Mouse (Mus musculus) right cerebral cortex, postnatal 14 days (tissue): ENCODE measurements around the gene Col8a1.

Experiments used
- DNase-seq: peaks from one replicate; pipeline ENCODE4 v3.0.0; 2022

The Col8a1 gene

DNA sequence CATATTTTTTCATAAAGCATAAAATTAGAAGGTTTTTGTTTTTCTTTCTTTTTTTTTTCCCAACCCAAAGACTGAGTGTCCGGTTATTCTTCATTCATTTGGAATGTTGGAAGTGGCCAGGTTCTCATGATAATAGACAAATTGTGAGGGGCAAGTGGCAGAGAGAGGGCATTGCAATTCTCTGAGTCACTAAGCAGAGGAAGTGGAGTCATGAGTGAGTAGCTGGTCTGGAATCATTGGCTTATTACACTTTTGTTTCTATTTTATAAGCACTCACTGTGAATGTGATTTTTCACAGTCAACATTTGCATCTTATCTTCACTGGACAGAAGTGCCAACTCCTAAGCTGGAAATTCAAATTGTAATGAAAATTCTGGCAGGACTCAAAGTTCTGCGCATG, 82.9 kb downstream of the Col8a1 start:
- no peak for DNase-seq

DNA sequence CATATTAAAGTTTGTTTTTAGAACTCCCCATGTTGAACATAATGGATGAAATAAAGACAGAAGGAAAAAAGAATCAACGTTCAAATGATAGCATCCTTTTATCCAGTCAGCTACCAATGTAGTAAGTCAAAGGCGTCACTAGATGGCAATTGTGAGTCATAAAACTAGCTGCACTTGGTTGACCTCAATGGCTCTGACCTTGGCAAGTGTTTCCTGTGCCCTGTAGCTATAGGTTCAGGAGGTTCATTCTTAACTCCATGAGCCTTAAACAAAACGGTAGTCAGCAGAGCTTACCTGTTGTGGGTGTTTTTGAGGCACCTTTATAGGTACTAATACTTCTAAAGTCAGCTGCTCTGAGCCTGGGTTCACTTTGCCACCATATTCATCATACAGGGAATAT, 85.2 kb downstream of the Col8a1 start:
- no peak for DNase-seq

DNA sequence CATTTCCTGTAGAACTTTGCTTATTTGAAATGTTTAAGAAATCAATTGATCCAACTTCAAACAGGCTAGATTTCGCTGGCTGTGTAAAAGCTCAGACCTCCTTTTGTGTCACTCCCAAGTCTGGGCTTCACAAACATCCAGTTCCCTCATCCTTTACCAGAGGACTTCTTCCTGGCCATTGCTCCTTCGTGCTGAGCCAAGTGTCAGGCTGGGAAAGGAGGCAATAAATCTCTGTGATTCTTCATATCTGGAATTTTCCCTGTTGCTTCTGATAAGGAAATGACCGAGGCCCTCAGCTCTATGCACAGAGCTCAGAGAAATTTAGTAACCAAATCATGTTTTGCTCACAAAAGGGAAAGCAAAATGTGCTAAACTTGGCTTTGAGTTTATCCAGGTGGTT, 91.9 kb downstream of the Col8a1 start:
- DNase-seq: no peak

DNA sequence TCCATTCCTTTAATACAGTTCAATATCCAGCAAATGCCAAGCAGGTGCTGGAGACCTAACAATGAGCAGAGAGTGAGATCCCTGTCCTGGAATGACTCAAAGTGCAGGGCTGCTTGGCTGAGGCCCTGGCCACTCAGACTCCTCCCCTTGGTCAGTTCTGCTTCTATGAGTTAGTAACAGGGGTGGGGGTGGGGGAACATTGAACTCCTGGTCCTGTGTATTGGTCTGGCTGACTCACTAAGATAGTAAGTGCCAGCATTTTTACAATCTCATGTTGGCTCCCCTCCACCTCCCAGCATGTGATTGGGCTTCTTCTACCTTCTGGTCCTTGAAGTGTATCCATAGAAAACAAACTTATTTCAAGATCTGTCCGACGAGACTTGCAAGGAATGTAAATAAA, 104.6 kb downstream of the Col8a1 start:
- DNase-seq: no peak

DNA sequence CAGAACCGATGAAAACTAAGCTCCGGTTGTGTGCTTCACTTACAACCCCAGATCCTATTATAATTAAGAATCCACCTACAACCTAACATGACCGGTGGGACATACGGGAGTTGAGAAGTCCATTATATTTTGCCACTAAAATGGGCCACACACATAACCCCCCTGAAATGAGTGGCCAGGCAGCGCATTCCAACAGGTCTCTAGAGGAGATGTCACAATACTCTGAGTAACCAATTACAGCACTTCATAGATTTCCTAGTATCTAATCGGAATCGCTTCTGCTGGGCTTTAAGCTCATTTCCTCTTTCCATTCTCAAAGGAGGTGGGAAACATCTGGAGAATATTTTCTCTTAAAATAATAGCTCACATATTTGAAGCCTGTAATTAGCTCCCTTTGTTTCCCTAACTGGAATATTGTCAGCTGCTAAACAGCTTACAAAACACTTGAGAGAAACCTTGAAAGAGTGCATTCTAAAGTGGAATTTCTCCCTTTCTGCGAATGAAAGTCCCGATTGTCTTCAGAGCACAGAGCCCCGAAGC, 113.1 kb downstream of the Col8a1 start:
- DNase-seq: no peak

DNA sequence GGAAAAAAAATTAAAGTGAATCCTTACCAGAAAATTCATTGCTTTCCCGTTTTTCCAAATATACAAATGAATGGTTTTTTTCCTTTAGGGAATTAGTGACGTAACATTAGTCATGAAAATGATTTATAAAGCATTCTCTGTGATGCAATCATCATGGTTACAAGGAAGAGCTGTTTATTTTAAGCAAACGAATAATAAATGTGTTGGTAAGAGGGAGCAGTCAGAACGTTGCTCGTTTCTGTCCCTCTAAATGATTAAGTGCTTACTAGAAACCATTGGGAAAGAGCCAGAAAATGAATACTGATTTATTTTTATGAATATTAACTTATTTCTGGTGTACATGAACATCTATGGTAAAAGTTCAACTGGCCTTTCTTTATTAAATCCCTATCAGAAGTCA, 119.8 kb downstream of the Col8a1 start:
- DNase-seq: no peak

DNA sequence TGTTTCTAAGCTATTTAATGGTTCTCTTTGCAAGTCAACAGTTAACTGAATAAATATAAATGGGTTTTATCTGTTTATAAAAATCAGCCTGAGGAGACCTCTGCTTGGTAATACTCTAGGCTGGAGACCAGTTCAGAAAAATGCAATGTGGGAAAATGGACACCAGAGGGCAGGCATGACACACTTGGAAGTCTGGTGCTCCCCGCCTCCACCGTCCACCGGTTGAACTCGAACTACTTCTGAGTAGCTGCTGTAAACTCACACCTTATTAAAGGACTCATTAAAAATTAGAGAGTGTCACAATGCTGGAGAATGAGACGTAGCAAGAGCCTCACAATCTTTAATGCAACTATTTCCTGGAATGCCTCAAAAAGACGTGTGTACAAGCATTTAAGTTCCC, 120.3 kb downstream of the Col8a1 start:
- DNase-seq: peak; percentile 76

DNA sequence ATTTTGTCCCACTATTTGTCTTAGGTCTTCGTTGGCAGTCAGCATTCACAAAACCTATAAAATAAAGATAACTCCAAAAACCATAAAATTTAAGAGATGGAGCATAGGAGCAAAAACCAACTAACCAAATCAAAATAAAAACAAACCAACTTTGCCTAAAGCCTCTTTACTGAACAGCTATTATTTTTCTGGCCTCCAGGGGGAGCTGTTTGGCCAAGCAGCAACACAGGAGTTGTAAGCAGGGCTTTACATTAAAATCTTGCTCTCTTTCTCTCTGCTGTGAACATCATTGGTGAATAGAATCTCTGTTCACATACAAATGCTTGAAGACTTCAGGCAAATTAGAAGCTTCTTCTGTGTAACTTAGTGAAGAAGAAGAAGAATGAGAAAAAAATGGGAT, 142.8 kb downstream of the Col8a1 start:
- peak; percentile 30 for DNase-seq

DNA sequence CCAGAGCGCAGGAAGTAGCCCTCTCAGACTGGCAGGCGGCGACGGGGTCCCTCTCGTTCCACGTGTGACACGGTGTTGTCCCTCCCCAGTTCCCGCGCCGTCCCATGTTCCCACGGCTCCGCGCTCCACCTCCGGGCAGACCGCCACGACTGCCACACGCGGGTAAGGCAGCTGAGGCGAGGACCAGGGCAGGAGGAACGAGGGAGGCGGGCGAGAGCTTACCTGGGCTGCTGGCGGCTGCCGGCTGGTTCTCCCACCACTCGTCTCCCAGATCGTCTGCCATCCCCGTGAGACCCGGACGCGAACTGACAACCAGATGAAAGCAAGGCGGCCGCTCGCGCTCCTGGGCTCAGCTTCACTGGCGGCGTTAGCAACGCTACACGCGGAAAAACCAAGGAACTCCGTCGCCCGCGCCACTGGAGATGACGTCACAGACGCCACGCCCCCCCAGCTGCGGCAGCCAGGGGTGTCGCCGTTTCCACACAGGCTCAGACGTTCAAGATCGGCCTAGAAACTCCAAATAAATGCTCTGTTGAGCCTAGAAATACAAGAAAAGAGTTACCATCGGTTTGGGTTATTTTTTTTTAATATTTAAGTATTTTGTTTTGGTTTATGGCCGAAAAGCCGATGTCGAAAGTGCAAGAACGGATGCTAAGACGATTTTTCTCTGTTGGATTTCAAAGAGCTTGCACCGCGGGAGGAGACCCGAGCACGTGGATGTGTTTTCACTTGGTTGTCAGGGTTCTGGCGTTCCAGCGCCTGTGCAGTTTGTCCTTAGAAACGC, 147.9 kb downstream of the Col8a1 start, which contains the start of gene Cmss1:
TSS of gene Cmss1 (minus strand) at position 421 of the 784 bp plus-strand sequence.
- peak; percentile 87 for DNase-seq

DNA sequence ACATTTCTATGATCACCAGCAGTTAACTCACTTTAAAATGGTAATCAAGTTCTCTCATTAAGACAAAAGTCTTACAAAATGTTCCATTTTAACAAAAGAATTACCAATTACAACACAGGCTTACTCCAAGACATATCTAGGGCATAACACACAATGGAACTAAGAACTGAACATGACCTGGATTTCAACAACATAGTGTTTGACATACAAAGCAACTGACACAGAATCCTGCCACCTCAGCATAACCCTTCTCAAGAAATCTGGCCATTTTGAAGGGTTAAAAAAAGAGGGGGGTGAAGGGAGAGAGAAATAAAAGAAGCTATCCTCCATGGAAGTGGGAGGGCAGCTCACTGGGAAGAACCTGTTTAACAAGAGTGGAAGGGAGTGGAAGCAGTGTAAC, 153.5 kb downstream of the Col8a1 start:
- DNase-seq: no peak

DNA sequence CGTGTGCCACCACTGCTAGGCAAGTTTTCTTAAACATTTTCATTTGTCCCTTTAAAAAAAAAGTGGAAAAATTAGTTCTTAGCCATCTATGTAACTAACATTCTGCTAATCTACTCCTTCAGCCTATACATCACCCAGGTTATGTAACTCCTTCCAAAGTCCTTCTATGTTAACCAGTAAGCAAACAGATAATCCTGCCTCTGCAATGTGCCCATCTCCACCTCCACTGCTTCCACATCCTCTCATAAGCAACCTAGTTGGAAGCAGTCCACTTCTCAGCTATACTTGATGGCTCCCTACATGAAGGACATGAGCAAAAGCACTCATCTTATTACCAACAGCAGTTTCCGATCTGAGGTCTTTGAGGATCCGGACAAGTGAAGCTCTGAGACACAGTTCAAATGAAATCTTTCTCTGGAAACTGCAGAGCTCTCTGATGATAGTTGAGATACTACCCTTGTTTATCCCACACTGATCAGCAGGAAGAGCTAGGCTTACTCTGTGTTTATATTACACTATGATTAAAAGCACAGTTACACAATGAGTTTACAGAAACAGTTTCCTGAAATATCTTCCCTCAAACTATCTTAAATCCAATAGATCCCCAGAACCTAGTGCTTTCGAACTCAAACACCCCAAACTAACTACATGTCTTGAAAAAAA, 157.1 kb downstream of the Col8a1 start:
- no peak for DNase-seq

DNA sequence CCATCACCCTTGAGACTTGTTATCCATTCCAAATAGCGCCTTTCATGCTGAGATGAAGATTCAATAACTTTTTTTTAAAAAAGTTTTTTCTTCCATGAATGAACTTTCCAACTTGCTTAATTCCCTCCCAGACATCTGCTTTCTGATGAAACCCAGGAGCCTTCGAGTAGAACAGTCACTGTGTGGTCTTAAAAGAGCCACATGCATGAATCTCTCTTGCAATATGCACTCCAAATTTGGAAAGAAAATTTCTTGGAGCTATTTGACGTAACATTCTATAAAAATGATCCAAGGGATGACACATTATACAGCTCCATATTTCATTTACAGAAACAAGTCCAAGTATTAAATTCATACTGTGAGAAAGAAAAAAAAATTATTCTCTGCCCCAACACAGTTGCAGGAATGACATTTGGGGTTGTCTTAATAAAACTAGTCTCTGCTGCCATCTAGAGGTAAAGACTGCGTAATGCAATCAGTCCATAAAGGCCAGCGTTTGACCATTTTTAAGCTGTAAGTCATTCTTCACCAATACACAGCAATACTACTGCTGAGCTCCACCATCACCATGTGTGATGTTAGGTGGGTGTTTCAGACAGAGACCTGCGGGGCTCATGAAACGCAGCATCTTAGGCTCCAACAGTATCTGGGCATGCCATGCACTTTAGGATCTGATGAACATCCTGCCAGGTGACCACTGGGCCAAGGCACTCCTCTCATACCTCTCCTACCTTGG, 160.9 kb downstream of the Col8a1 start:
- no peak for DNase-seq

DNA sequence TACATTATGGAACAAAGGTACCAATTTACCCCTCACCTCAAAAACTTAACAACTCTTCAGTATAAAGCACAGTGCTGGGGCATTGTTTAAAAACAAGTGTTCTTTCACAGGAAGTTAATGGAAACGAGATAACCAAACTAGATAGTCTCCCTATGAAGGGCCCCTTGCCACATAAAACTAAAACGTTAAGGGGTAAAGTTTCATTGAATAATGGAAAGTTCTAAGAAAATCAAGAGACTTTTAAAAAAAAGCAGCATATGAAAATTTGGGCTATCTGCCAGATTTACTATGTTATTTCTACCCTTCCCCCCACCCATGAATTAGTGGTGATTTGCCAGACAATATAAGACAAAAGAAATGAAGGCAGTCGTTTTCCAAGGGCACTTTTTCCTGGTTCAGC, 169.3 kb downstream of the Col8a1 start:
- no peak for DNase-seq

DNA sequence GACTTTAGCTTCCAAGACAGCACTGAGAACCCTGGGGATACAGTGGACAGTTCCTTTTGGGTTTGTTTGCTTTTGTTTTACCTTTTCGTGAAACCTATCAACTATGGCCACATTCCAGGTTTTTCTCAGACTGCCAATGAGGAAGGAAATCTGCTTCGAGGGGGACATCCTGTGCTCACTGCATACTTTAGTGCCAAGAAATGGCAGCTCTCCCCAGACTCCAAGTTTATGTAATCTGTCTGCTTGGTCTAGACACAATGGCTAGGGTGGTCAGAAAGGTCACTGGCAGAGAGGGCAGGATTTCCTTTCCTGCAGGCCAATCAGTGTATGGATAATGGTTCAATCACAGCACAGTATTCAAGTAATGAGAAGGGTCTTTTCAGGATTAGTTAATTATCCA, 172.5 kb downstream of the Col8a1 start:
- DNase-seq: no peak

DNA sequence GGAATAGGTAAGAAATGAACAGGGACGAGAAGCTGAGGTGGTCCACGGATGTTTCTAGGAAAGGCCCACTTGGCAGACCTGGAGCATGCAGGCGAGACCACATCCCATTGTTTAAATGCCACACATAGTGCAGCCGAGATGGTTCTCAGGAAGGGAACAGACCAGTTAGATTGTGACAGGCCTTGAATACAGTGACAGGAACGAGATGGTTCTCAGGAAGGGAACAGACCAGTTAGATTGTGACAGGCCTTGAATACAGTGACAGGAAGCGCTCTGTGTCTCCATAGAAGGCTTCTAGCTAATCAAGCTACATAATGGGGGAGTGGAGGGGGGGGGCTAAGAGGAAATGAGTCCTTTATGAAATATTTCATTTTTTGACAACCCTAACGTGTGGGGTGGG, 174.5 kb downstream of the Col8a1 start:
- DNase-seq: no peak

DNA sequence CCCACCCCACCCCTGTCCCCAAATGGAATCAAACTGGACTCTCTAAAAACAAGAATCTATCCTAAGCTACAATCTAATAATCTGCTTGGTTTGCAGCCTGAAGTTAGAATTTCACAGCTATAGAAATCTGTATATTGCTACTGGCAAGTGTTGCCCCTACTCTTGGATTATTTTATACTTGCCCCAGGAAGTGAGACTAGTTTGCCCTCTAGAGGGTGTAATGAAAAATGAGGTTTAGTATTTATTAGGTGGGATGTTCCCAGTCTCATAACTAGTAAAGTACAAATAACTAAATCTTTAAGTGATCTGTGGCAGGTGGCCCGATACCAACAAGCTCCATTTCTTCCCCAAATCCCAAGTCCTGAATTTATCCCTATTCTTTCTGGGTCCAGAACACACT, 177.0 kb downstream of the Col8a1 start:
- no peak for DNase-seq

DNA sequence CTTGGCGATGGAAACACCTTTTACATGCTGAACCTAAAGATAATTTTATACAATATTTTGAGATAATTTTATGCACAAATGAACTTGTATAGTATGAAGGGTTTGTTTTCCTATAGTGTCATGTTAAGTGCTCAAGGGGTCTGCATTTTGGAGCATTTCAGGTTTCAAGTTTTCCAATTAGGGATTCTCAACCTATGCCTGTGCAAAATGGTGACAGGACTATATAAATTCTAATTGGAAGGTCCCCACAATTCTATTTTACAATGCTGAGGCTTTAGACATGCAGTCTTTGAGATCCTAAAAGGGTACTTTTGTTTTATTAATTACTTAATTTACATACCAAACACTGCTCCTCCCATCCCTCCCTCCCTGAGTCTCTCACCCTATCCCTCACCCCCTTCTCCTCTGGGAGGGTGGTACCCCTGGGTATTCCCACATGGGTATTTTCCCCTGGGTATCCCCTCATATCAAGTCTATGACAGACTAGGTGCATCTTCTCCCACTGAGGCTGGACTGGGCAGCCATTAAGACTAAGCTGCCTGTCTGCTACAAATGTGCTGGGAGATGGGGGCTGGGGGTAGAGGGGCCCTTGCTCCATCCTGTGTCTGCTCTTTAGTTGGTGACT, 178.7 kb downstream of the Col8a1 start:
- no peak for DNase-seq
